Mouse (Mus musculus) erythroblast, embryonic 14.5 days (primary cell): ENCODE results near the gene Hlcs.

ENCODE experiments used
- GATA1 ChIP-seq: IDR thresholded peaks from 2 replicates; pipeline ENCODE4 v1.6.1; 2012; ENCODE audit warnings: low read length, inconsistent platforms, mixed read lengths
- TAL1 ChIP-seq: IDR thresholded peaks from 3 replicates; pipeline ENCODE4 v1.6.1; 2012; ENCODE audit warnings: low read length, inconsistent platforms, mixed read lengths

GRCm38 (mm10) chr16:94210689-94211357, 102.5 kb downstream of the Hlcs start:
- TF ChIP-seq GATA1 (no peak), TAL1 (no peak)
